Mouse (Mus musculus): ENCODE results near the gene Vmn2r83.
"Not testable (repeated sequence)": the region's sequence is repeated elsewhere in the genome, so short reads cannot be mapped to it uniquely, and the experiment has no call there.

Vmn2r83 gene

DNA sequence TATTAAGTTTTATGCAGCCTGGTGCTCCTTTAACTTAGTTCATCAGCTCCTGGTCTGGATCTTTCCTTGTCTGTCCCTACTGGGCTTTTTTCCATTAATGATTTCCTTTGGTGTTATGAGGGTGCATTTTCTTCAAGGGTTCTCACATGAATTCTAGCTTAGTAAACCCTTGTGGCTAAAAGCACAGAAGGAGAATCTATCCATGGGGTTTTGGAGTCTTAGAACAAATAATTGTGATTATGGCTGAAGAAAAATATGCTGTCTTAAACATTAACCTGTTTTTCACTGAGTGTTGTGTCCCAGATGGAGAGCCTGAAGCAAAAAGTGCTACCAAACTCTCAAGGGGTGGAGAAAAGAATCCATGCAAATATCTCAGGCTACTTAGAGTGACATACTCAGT lies at the start of gene Vmn2r83:
TSS of gene Vmn2r83 (plus strand) at position 301 of the 400 bp plus-strand sequence.
- DNase-seq (ENCODE audit: low read depth): no peak

DNA sequence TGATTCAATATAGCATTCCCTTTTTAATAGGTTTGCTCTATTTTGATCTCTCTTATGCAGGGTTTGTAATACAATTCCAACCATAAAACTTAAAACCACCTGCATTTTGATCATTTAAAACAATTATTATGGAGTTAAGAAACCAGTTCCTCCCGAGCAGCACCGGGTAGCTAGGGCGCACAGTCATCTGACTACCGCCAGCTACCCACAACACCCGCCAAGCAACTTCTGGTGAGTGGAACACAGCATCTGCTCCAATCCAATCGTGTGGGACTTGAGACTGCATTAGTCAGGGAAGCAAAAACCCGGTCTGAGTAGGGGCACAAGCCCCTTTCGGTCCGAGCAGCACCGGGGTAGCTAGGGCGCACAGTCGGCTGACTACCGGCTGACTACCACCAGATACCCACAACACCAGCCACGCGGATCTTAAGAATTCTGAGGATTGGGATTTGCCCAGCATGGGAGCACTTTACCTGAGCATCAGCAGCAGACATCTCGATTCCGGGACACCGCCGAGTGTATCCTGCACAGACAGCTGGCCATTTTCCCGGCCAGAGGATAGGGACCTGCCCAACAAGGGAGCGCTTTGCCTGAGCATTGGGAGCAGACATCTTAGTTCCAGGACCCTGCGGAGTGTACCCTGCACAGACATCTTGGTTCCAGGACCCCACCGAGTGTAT lies 33.2 kb upstream of the Vmn2r83 start:
- not testable (repeated sequence) for DNase-seq (ENCODE audit: low read depth)

DNA sequence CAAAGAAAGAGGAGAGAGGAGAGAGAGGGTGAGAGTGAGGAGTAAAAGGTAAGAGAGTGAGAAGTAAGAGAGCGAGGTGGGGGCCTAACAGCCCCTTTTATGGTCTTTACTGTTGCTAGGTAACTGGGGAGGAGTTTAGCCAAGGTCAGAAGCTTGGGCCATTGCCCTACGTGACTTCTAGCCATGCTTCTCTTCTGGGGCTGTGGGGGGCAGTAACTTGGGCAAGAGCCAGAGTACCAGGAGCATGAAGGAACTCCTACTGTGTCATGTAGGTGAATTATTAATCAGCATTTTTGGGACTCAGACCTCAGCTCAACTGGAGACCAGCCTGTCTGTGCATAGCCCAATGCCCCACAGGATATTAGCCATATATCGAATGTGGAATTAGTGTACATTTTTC lies 27.4 kb downstream of the Vmn2r83 start:
- DNase-seq (ENCODE audit: low read depth): no peak

GRCm38 (mm10) chr10:79496701-79497288 lies 28.3 kb downstream of the Vmn2r83 start:
- no peak for DNase-seq (ENCODE audit: low read depth)

DNA sequence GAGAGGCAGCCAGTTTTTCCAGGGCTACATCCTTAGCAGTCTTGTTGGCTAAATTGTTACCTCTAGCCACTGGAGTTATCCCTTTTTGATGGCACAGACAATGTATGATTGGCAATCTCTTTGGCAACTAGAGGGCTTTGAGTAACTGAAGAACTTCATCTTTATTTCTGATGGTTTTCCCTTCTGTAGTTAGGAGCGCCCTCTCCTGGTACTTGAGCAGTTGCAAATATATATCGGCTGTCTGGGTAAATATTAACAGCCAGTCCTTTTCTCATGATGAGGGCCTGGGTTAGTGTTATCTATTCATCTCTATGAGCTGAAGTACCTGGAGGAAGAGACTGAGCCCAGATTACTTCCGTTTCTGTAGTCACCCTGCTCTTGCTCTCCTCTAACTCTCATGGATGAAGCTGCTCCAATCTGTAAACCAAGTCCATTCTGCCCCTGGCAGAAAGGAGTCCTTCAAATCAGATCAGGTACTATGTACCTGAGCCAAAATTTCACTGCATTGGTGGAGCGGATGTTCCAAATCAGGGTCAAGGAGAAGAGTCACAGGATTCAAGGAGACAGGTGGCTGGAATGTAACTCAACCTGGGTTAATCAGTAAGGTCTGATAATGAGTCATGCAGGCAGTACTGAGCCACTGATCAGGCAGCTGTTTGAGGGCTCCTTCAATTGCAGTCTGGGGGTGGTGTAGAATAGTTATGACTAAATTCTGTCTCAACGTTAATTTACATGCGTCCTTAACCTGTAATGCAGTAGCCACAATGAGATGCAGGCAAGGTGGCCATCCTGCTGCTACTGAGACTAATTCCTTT lies 34.5 kb downstream of the Vmn2r83 start:
- no peak for DNase-seq (ENCODE audit: low read depth)

- DNase-seq (ENCODE audit: low read depth): no peak
These were observed 38.2 kb downstream of the Vmn2r83 start for GRCm38 (mm10) chr10:79506709-79507108.

DNA sequence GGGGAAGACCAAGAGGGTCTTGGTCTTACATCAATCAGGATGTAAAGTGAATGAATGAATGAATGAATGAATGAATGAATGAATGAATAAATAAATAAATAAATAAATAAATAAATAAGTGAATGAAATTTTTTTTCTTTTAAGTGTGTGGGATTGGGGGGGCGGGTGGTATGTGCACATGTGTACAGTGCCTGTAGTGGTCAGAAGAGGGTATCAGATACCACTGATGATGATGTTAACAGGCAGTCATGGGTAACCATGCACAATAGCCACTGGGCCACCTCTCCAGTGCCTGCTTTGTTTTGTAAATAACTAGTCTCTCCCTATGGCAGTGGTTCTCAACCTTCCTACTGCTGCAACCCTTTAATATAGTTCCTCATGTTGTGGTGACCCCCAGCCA lies 55.9 kb downstream of the Vmn2r83 start:
- DNase-seq (ENCODE audit: low read depth): no peak

DNA sequence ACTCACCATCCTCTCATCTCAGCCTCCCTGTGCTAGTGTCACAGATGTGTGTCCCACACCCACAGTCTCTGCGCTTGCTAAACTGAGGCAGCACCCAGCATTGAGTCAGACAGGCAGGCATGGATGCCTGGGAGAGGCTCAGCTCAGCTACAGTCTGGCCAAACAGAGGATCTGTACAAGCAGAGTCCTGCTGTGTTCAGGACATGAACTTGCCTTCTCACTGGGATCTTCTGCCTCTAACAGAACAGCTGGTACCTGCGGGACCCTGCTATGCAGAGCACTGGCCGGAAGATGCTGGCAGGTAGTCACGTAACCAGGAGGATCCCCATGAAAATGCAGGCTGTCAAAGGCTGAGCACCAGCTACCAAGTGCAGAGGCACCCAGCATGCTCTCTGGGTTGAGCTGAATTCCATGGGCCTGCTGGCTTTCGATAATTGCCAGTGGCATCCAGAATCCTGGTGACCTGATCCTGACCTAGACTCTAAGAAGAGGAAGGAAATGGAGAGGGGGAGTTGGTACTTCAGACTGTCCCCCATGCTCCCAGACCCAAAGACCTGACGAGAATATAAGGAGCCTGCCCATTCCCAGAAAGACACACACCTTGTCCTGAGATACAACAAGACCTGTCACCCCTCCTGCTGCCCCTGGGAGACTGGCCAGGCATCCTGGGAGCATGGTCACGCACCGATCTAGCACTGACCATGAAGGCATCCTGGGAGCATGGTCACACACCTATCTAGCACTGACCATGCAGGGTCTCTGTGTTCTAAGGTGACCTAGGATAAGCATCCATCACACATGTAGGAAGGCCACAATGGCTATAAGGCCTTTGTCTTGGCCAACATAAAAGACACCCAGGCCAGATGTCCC lies 57.2 kb downstream of the Vmn2r83 start:
- no peak for DNase-seq (ENCODE audit: low read depth)

- no peak for DNase-seq (ENCODE audit: low read depth)
These were observed 58.3 kb downstream of the Vmn2r83 start for GRCm38 (mm10) chr10:79526661-79527452.

- no peak for DNase-seq (ENCODE audit: low read depth)
These were observed 58.9 kb downstream of the Vmn2r83 start for GRCm38 (mm10) chr10:79527453-79527845.

GRCm38 (mm10) chr10:79528081-79528480 lies 59.5 kb downstream of the Vmn2r83 start:
- DNase-seq (ENCODE audit: low read depth): no peak

- DNase-seq (ENCODE audit: low read depth): no peak
These were observed 61.7 kb downstream of the Vmn2r83 start for GRCm38 (mm10) chr10:79530241-79530640.

- DNase-seq (ENCODE audit: low read depth): no peak
These were observed 62.2 kb downstream of the Vmn2r83 start for GRCm38 (mm10) chr10:79530721-79531120.

- DNase-seq (ENCODE audit: low read depth): no peak
These were observed 63.1 kb downstream of the Vmn2r83 start for GRCm38 (mm10) chr10:79531593-79531992.

- no peak for DNase-seq (ENCODE audit: low read depth)
These were observed 64.1 kb downstream of the Vmn2r83 start for GRCm38 (mm10) chr10:79532678-79533077.

DNA sequence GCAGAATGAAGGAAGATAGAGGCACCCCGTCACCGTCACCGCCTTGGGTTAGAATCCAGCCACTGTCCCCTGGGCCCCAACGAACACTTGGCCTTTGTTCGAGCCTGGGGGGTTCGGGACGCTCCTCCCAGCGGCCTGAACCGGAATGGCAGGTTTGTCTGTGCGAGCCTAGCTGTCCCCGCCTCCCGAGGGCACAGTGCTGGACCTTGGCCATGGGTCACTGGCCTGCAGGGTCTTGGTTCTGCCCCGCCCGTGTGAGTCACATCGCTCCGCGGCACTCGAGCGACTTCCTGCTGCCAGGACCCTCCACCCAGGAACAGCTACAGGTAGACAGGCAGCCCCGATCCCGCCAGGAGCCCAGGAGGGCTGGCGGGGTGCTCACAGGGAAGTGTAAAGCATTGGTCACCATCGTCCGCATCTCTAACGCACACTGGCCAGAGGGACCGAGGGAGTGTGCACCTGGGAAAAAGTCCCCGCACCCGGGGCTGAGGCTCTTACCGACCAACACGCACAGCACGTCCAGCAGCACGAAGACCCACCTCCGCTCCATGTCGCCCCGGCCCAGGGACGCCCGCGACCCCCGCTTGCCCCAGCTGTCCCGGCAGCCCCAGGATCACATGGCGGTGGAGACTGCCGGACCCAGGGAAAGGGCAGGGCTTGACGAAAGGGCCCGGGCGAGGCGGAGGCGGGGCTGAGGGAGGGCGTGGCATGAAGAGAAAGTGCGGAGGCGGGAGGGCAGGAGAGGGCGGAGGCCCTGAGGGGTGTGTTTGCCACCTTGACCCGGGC lies 64.8 kb downstream of the Vmn2r83 start, which contains the start of gene Plpp2:
TSS of gene Plpp2 (minus strand) at position 671 of the 786 bp plus-strand sequence.
- peak; percentile 34 for DNase-seq (ENCODE audit: low read depth)

GRCm38 (mm10) chr10:79534426-79534825 lies 65.9 kb downstream of the Vmn2r83 start:
- DNase-seq (ENCODE audit: low read depth): no peak

DNA sequence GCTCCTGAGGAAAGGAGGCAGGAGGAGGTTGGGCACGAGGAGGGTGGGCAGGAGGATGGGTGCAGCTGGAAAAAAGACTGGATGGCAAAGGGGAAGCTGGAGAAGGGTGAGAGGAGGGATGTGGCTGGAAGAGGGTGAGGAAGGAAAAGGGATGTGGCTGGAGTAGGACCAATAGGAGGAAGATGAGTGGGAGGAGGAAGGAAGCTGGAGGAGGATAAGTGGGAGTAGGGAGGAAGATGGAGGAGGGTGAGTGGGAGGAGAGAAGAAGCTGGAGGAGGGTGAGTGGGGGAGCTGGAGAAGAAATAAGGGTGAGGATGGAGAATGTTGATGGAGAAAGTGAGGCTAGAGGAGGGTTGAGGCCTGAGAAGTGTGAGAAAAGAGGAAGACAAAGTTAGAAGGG lies 66.9 kb downstream of the Vmn2r83 start:
- no peak for DNase-seq (ENCODE audit: low read depth)

GRCm38 (mm10) chr10:79536461-79537080 lies 68.0 kb downstream of the Vmn2r83 start:
- DNase-seq (ENCODE audit: low read depth): no peak

DNA sequence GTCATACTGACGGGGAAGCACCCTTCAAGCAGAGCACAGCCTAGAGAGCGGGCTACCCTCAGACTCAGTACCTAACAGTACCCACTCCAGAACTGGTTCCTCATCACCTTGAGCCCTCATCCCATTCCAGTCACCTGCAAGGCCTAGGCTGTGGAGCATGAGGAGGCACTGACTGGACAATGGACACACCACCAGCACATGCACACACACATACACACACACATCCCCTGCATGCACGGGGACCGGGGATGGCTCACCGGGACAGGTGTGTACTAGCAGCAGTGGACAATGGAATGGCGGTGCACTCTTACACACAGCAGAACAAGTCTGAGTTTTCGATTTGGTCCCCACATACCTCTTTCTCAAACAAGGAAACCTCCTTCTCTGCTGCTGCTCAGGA lies 68.7 kb downstream of the Vmn2r83 start:
- no peak for DNase-seq (ENCODE audit: low read depth)

Measured in fibroblast of lung, adult 2 months (primary cell).